Mouse (Mus musculus): ENCODE measurements around the gene Kri1. TPM values are rescaled to one million over a fixed set of nuclear protein-coding genes. Genes with fewer than 3 reads are reported as not detected.

Kri1 gene
- total and polyA plus RNA-seq, 3 experiments = 76.1 to 233 (median 199) TPM

DNA sequence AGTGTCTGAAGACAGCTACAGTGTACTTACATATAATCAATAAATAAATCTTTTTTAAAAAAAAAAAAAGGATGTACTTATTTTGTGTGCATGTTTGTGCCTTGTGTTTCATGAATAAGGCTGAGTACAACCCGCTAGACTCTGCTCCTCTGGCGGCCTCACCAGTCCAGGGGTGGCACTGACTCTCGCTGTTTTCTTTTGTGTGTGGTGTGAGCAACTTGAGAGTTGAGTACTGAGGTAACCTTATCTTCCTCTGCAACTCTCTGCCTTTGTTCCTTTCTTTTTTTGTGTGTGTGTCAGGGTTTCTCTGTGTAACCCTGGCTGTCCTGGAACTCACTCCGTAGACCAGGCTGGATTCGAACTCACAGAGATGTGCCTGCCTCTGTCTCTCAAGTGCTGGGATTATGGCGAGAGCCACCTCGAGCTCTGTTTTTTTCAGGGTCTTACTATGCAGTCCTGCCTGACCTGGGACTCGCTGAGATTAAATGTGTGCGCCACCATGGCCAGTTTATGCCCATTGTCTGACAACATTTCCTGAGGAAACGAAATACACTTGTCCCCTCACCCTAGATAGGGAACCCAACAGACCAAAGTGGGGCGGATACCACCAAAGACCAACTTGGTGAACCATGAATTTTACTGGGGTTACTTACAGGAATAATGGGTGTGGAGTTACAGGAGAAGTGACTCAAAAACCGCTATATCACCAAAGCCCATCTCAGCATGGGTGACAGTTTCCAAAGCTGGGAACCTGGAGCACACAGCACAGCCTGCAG lies 43.8 kb upstream of the Kri1 start:
- H3K9ac ChIP-seq (ENCODE audit: control insufficient read depth, low read depth, low read length, poor library complexity, severe bottlenecking) = no peak overlapping the region

DNA sequence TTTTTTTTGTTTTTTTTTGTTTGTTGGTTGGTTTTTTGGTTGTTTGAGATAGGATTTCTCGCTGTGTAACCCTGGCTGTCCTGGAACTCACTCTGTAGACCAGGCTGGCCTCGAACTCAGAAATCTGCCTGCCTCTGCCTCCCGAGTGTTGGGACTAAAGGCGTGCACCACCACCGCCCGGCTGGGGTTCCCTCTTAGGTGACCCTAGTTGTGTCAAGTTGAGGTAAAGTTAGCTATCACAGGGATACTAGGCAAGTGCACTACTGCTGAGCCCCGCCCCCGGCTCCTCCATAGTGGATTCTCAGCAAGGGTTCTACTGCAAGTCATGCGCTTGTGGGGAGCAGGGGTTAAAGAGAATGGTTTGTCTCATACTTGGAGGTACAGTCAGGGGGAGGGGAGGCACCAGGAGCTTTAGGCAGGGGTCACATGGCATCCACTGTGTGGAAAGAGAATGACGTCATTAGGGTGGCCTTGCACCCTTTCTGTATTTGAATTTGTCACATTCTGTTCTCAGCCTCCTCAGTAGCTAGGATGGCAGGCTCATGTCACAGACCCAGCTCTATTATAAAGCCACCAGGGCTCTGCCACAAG lies 42.0 kb upstream of the Kri1 start:
- Histone ChIP-seq H3K79me2 (ENCODE audit: control insufficient read depth, insufficient read depth, low read length, poor library complexity) (peaks cover 8% of the 10 kb centered on the region; the same call in 1 of the 2 replicates), H3K9me3 (replicated peaks; ENCODE audit: insufficient read depth, low read length) (no peaks in the 10 kb centered on the region), H3K9ac (ENCODE audit: control insufficient read depth, low read depth, low read length, poor library complexity, severe bottlenecking) (no peak overlapping the region), H3K4me1 (ENCODE audit: control insufficient read depth in 1 of 2, insufficient read depth in 2 of 2, low read length in 2 of 2) (peaks cover 15% of the 10 kb centered on the region in 2 experiments), H3K36me3 (ENCODE audit: control insufficient read depth in 1 of 2, insufficient read depth in 2 of 2, low read length in 2 of 2) (peaks cover 0 to 13% of the 10 kb centered on the region in 2 experiments; a peak in 2 of 4 replicates), H3K27ac (ENCODE audit: control insufficient read depth, low read depth, low read length) (no peak overlapping the region), H3K27me3 (ENCODE audit: control insufficient read depth in 1 of 2, insufficient read depth in 2 of 2, low read length in 2 of 2) (no peaks in the 10 kb centered on the region), H3K4me3 (ENCODE audit: control insufficient read depth in 1 of 2, insufficient read depth in 1 of 2, low read depth in 2 of 2, low read length in 2 of 2) (no peak overlapping the region)
- no peak for TF ChIP-seq MXI1 (IDR thresholded peaks at IDR 0.05; ENCODE audit: low read depth, low read length)
- TF ChIP-seq POLR2AphosphoS2 (IDR thresholded peaks at IDR 0.05; ENCODE audit: low read length) = no peak
- DNase-seq (ENCODE audit: low read depth, low spot score) = no peak

More for the DNA sequence above, 43.8 kb upstream of the Kri1 start:
- no peaks in the 10 kb centered on the region for H3K9me3 ChIP-seq (replicated peaks; ENCODE audit: insufficient read depth, low read length)
- DNase-seq (ENCODE audit: low read depth, low spot score) = no peak
- peaks cover 0 to 13% of the 10 kb centered on the region in 2 experiments; a peak in 2 of 4 replicates for H3K36me3 ChIP-seq (ENCODE audit: control insufficient read depth in 1 of 2, insufficient read depth in 2 of 2, low read length in 2 of 2)
- peaks cover 15% of the 10 kb centered on the region in 2 experiments for H3K4me1 ChIP-seq (ENCODE audit: control insufficient read depth in 1 of 2, insufficient read depth in 2 of 2, low read length in 2 of 2)
- no peak overlapping the region for H3K27ac ChIP-seq (ENCODE audit: control insufficient read depth, low read depth, low read length)
- no peaks in the 10 kb centered on the region for H3K27me3 ChIP-seq (ENCODE audit: control insufficient read depth in 1 of 2, insufficient read depth in 2 of 2, low read length in 2 of 2)
- H3K4me3 ChIP-seq (ENCODE audit: control insufficient read depth in 1 of 2, insufficient read depth in 1 of 2, low read depth in 2 of 2, low read length in 2 of 2) = no peak overlapping the region
- H3K79me2 ChIP-seq (ENCODE audit: control insufficient read depth, insufficient read depth, low read length, poor library complexity) = peaks cover 7% of the 10 kb centered on the region; the same call in 1 of the 2 replicates
- no peak for TF ChIP-seq EP300 (IDR thresholded peaks at IDR 0.05; ENCODE audit: low read depth in 1 of 2, low read length in 2 of 2)
- no peak for TF ChIP-seq MAFK (IDR thresholded peaks at IDR 0.05; ENCODE audit: borderline replicate concordance, low read depth, low read length)
- no peak for TF ChIP-seq ZMIZ1 (IDR thresholded peaks at IDR 0.05; ENCODE audit: low read depth, low read length)
- TF ChIP-seq ZNF384 (IDR thresholded peaks at IDR 0.05; ENCODE audit: low read depth, low read length) = no peak
- TF ChIP-seq MAX (IDR thresholded peaks at IDR 0.05; ENCODE audit: low read length) = no peak
- TF ChIP-seq ELF1 (IDR thresholded peaks at IDR 0.05; ENCODE audit: low read depth, low read length) = no peak
- TF ChIP-seq POLR2A (IDR thresholded peaks at IDR 0.05; ENCODE audit: control insufficient read depth in 1 of 2, insufficient read depth in 1 of 2, low read depth in 1 of 2, low read length in 2 of 2, poor library complexity in 1 of 2) = no peak
- TF ChIP-seq RCOR1 (IDR thresholded peaks at IDR 0.05; ENCODE audit: low read depth, low read length) = no peak
- no peak for TF ChIP-seq SMC3 (IDR thresholded peaks at IDR 0.05; ENCODE audit: low read depth, low read length)
- no peak for TF ChIP-seq MYC (IDR thresholded peaks at IDR 0.05; ENCODE audit: low read depth, low read length)
- TF ChIP-seq GABPA (IDR thresholded peaks at IDR 0.05; ENCODE audit: low read depth, low read length) = no peak
- TF ChIP-seq ZC3H11A (IDR thresholded peaks at IDR 0.05; ENCODE audit: low read depth, low read length) = no peak
- TF ChIP-seq KAT2A (conservative IDR thresholded peaks at IDR 0.05; ENCODE audit: low read depth, low read length) = no peak
- TF ChIP-seq E2F4 (IDR thresholded peaks at IDR 0.05; ENCODE audit: borderline replicate concordance, low read depth, low read length) = no peak
- no peak for TF ChIP-seq POLR2AphosphoS2 (IDR thresholded peaks at IDR 0.05; ENCODE audit: low read length)

All from MEL (cell line).